Mouse (Mus musculus): Measurements from ENCODE around the gene AI467606. TPM values are rescaled to one million over a fixed set of nuclear protein-coding genes. Genes with fewer than 3 reads are reported as not detected.
A peak's percentile ranks its signal among the peaks of the same experiment; 100 is the strongest.

Gene AI467606
- 71.8 and 93.9 TPM in 2 replicates for polyA plus RNA-seq (2012; ENCODE audit: insufficient read depth, low replicate concordance)

- H3K4me3 ChIP-seq (replicated peaks): peak within 1 kb of the TSS; percentile 95
- no peaks in the 10 kb centered on the region for H3K27me3 ChIP-seq (replicated peaks)
- no peak for TF ChIP-seq GATA1 (IDR thresholded peaks at IDR 0.05; ENCODE audit: borderline replicate concordance, low read length)
- TF ChIP-seq FLI1 (IDR thresholded peaks at IDR 0.05; ENCODE audit: low read length): peak; percentile 97
- H3K4me1 ChIP-seq: peaks cover 61% of the 10 kb centered on the region
- H3K9me3 ChIP-seq: 0 out of 2 replicates have a peak, but pooled peaks cover 2% of the 10 kb centered on the region
- peaks cover 43% of the 10 kb centered on the region for H3K36me3 ChIP-seq (replicated peaks; ENCODE audit: low read length)
Observed at GRCm38 (mm10) chr7:127091114-127091896, at the start of gene AI467606. Gene AI467606, plus strand, starts transcription at chr7:127091359.

GRCm38 (mm10) chr7:127041851-127042672 is 49.1 kb upstream of the AI467606 start, which contains the start of gene Kif22:
Gene Kif22, minus strand, starts transcription at chr7:127042471.
- peaks cover 16% of the 10 kb centered on the region for H3K36me3 ChIP-seq (replicated peaks; ENCODE audit: low read length)
- peaks cover 31% of the 10 kb centered on the region for H3K4me1 ChIP-seq
- H3K4me3 ChIP-seq (replicated peaks): peak within 1 kb of the TSS; percentile 100
- peaks cover 2% of the 10 kb centered on the region for H3K27me3 ChIP-seq (replicated peaks)
- H3K9me3 ChIP-seq: peaks cover 7% of the 10 kb centered on the region; the same call in 1 of the 2 replicates
- no peak for TF ChIP-seq GATA1 (IDR thresholded peaks at IDR 0.05; ENCODE audit: borderline replicate concordance, low read length)
- peak; percentile 96; the same call in 1 of the 2 replicates for TF ChIP-seq FLI1 (IDR thresholded peaks at IDR 0.05; ENCODE audit: low read length)

- TF ChIP-seq GATA1 (IDR thresholded peaks at IDR 0.05; ENCODE audit: borderline replicate concordance, low read length): no peak
- TF ChIP-seq FLI1 (IDR thresholded peaks at IDR 0.05; ENCODE audit: low read length): no peak
- peaks cover 15% of the 10 kb centered on the region; the same call in 1 of the 2 replicates for H3K4me1 ChIP-seq
- peaks cover 7% of the 10 kb centered on the region; the same call in 1 of the 2 replicates for H3K9me3 ChIP-seq
- peaks cover 64% of the 10 kb centered on the region for H3K27me3 ChIP-seq (replicated peaks)
- H3K4me3 ChIP-seq (replicated peaks): no peak overlapping the region
- H3K36me3 ChIP-seq (replicated peaks; ENCODE audit: low read length): no peaks in the 10 kb centered on the region
Observed at GRCm38 (mm10) chr7:127055026-127055585, 36.1 kb upstream of the AI467606 start.

GRCm38 (mm10) chr7:127065538-127065937 is 25.6 kb upstream of the AI467606 start:
- Histone ChIP-seq H3K36me3 (replicated peaks; ENCODE audit: low read length) (no peaks in the 10 kb centered on the region), H3K27me3 (replicated peaks) (peaks cover 23% of the 10 kb centered on the region), H3K9me3 (peaks cover 13% of the 10 kb centered on the region), H3K4me1 (peaks cover 3% of the 10 kb centered on the region; the same call in 1 of the 2 replicates), H3K4me3 (replicated peaks) (no peak overlapping the region)
- TF ChIP-seq GATA1 (IDR thresholded peaks at IDR 0.05; ENCODE audit: borderline replicate concordance, low read length): no peak
- TF ChIP-seq FLI1 (IDR thresholded peaks at IDR 0.05; ENCODE audit: low read length): no peak

DNA sequence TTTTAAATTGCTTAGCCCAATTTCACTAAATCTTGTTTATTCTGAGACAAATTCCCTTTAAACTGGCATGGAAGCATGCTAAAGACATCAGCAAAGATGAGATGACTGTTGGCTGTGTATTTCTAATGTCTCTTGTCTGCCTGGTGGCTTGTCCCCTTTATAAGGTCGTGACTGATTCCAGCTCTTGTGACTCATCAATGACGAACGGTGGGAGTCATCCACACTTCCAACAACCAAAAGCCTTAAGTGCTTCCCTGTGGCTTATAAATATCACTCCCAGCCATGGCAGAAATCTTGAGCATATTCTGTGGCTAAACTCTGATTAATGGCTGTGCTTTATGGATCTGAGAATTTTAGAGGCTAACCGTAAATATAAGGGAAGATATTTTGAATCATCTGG is 24.8 kb upstream of the AI467606 start:
- Histone ChIP-seq H3K36me3 (replicated peaks; ENCODE audit: low read length) (no peaks in the 10 kb centered on the region), H3K4me3 (replicated peaks) (no peak overlapping the region), H3K9me3 (peaks cover 13% of the 10 kb centered on the region), H3K4me1 (peaks cover 3% of the 10 kb centered on the region), H3K27me3 (replicated peaks) (peaks cover 23% of the 10 kb centered on the region)
- TF ChIP-seq FLI1 (IDR thresholded peaks at IDR 0.05; ENCODE audit: low read length): no peak
- TF ChIP-seq GATA1 (IDR thresholded peaks at IDR 0.05; ENCODE audit: borderline replicate concordance, low read length): no peak

DNA sequence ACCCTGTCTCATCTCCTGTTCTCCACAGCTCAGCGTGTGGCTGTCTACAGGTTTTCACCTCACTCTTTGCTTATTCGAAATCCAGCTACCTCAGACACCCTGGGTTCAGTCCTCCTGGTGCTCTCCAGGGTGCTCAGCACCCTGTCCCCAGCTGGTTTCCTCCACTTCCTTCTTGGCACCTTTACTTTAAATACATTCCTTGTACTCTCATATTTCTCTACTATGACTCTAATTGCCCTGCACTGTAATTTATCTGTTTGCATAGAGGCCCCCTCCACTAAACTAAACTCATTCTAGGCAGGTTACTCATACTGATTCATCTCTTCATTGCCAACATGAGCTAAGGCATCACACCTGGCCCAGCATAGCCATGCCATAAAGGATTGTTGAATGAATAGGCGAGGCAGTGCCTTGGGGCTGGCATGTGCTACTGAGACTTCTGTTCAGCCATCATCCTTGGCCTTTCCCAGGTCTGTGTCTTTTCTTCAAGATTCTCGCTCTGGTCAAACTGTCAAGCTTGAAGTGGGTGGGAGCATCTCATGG is 20.2 kb upstream of the AI467606 start:
- TF ChIP-seq GATA1 (IDR thresholded peaks at IDR 0.05; ENCODE audit: borderline replicate concordance, low read length): no peak
- TF ChIP-seq FLI1 (IDR thresholded peaks at IDR 0.05; ENCODE audit: low read length): no peak

GRCm38 (mm10) chr7:127073221-127073620 is 17.9 kb upstream of the AI467606 start:
- Histone ChIP-seq H3K9me3 (peaks cover 6% of the 10 kb centered on the region; the same call in 1 of the 2 replicates), H3K27me3 (replicated peaks) (peaks cover 15% of the 10 kb centered on the region)

More for the DNA sequence above, 20.2 kb upstream of the AI467606 start:
- peaks cover 22% of the 10 kb centered on the region for H3K27me3 ChIP-seq (replicated peaks)
- no peaks in the 10 kb centered on the region for H3K36me3 ChIP-seq (replicated peaks; ENCODE audit: low read length)
- H3K4me3 ChIP-seq (replicated peaks): no peak overlapping the region
- peaks cover 7% of the 10 kb centered on the region for H3K9me3 ChIP-seq
- H3K4me1 ChIP-seq: peaks cover 12% of the 10 kb centered on the region

GRCm38 (mm10) chr7:127076188-127076587 is 15.0 kb upstream of the AI467606 start:
- no peaks in the 10 kb centered on the region for H3K36me3 ChIP-seq (replicated peaks; ENCODE audit: low read length)
- H3K4me1 ChIP-seq: peaks cover 46% of the 10 kb centered on the region
- H3K27me3 ChIP-seq (replicated peaks): peaks cover 9% of the 10 kb centered on the region
- no peak overlapping the region for H3K4me3 ChIP-seq (replicated peaks)
- H3K9me3 ChIP-seq: peaks cover 6% of the 10 kb centered on the region; the same call in 1 of the 2 replicates
- TF ChIP-seq FLI1 (IDR thresholded peaks at IDR 0.05; ENCODE audit: low read length): no peak
- TF ChIP-seq GATA1 (IDR thresholded peaks at IDR 0.05; ENCODE audit: borderline replicate concordance, low read length): no peak

More at GRCm38 (mm10) chr7:127073221-127073620, 17.9 kb upstream of the AI467606 start:
- peaks cover 27% of the 10 kb centered on the region for H3K4me1 ChIP-seq
- no peak overlapping the region for H3K4me3 ChIP-seq (replicated peaks)
- TF ChIP-seq FLI1 (IDR thresholded peaks at IDR 0.05; ENCODE audit: low read length) (no peak), GATA1 (IDR thresholded peaks at IDR 0.05; ENCODE audit: borderline replicate concordance, low read length) (no peak)
- no peaks in the 10 kb centered on the region for H3K36me3 ChIP-seq (replicated peaks; ENCODE audit: low read length)

DNA sequence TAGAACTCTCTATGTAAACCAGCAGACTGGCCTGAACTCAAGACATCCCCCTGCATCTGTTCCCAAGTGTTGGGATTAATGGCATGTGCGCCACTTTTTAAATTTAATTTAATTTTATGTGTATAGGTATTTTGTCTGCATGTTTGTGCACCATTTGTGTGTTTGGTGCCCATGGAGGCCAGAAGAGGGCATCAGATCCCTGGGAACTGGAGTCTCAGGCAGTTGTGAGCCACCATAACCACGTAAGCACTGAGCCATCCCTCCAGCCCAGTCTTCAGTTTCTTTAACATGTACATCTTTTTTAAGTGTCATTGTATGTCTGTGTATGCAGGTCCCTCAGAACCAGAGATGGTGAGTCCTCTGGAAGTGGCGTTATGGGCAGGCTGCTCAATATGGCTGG is 13.5 kb upstream of the AI467606 start:
- no peaks in the 10 kb centered on the region for H3K36me3 ChIP-seq (replicated peaks; ENCODE audit: low read length)
- peaks cover 46% of the 10 kb centered on the region for H3K4me1 ChIP-seq
- H3K4me3 ChIP-seq (replicated peaks): no peak overlapping the region
- peaks cover 6% of the 10 kb centered on the region; the same call in 1 of the 2 replicates for H3K9me3 ChIP-seq
- TF ChIP-seq GATA1 (IDR thresholded peaks at IDR 0.05; ENCODE audit: borderline replicate concordance, low read length) (no peak), FLI1 (IDR thresholded peaks at IDR 0.05; ENCODE audit: low read length) (no peak)
- peaks cover 5% of the 10 kb centered on the region for H3K27me3 ChIP-seq (replicated peaks)

Data from megakaryocyte, embryonic 14.5 days (primary cell).